Mouse (Mus musculus): Measurements from ENCODE around the gene Olfml2b. TPM values are rescaled to one million over a fixed set of nuclear protein-coding genes. Genes with fewer than 3 reads are reported as not detected.

The Olfml2b gene
- polyA plus RNA-seq, 1 experiment from 2014 or later = 21.9 TPM

GRCm38 (mm10) chr1:170679624-170680023 lies 35.3 kb downstream of the Olfml2b start:
- no peak overlapping the region for H3K27ac ChIP-seq (ENCODE audit: low read length)
- H3K36me3 ChIP-seq (ENCODE audit: control insufficient read depth, insufficient read depth, low read length) = no peaks in the 10 kb centered on the region; the same call in 1 of the 2 replicates
- no peaks in the 10 kb centered on the region for H3K27me3 ChIP-seq (ENCODE audit: control insufficient read depth, insufficient read depth, low read depth, low read length)
- 64% methylated on average over 2 of the region's 2 CpGs for WGBS
- no peak overlapping the region for H3K4me2 ChIP-seq (ENCODE audit: low read depth, low read length)
- no peak overlapping the region for H3K4me3 ChIP-seq (ENCODE audit: low read length)
- no peaks in the 10 kb centered on the region for H3K4me1 ChIP-seq (replicated peaks; ENCODE audit: control insufficient read depth, insufficient read depth, low read length)
- no peak overlapping the region for H3K9ac ChIP-seq (ENCODE audit: low read length)
- H3K9me3 ChIP-seq (ENCODE audit: control insufficient read depth, low read length) = no peaks in the 10 kb centered on the region
- ATAC-seq (ENCODE audit: low read depth) = no peak

- no peaks in the 10 kb centered on the region for H3K27me3 ChIP-seq (ENCODE audit: control insufficient read depth, insufficient read depth, low read depth, low read length)
- ATAC-seq (ENCODE audit: low read depth) = no peak
- no peak overlapping the region for H3K9ac ChIP-seq (ENCODE audit: low read length)
- H3K4me1 ChIP-seq (replicated peaks; ENCODE audit: control insufficient read depth, insufficient read depth, low read length) = no peaks in the 10 kb centered on the region
- no peak overlapping the region for H3K27ac ChIP-seq (ENCODE audit: low read length)
- no peaks in the 10 kb centered on the region for H3K9me3 ChIP-seq (ENCODE audit: control insufficient read depth, low read length)
- H3K36me3 ChIP-seq (ENCODE audit: control insufficient read depth, insufficient read depth, low read length) = no peaks in the 10 kb centered on the region; the same call in 1 of the 2 replicates
- no peak overlapping the region for H3K4me2 ChIP-seq (ENCODE audit: low read depth, low read length)
- H3K4me3 ChIP-seq (ENCODE audit: low read length) = no peak overlapping the region
- 70% methylated on average over 6 of the region's 6 CpGs for WGBS
Measured at GRCm38 (mm10) chr1:170683863-170684262, 39.5 kb downstream of the Olfml2b start.

- no peak for ATAC-seq (ENCODE audit: low read depth)
- WGBS = 93% methylated on average over 8 of the region's 8 CpGs
Measured at GRCm38 (mm10) chr1:170689773-170690172, 45.4 kb downstream of the Olfml2b start.

GRCm38 (mm10) chr1:170691301-170691700 lies 47.0 kb downstream of the Olfml2b start:
- no peaks in the 10 kb centered on the region for H3K9me3 ChIP-seq (ENCODE audit: control insufficient read depth, low read length)
- WGBS = 50% methylated on average over 5 of the region's 5 CpGs
- peaks cover 4% of the 10 kb centered on the region; the same call in 1 of the 2 replicates for H3K4me1 ChIP-seq (replicated peaks; ENCODE audit: control insufficient read depth, insufficient read depth, low read length)
- no peaks in the 10 kb centered on the region for H3K27me3 ChIP-seq (ENCODE audit: control insufficient read depth, insufficient read depth, low read depth, low read length)
- H3K36me3 ChIP-seq (ENCODE audit: control insufficient read depth, insufficient read depth, low read length) = no peaks in the 10 kb centered on the region
- H3K9ac ChIP-seq (ENCODE audit: low read length) = no peak overlapping the region
- ATAC-seq (ENCODE audit: low read depth) = no peak; the same call in 1 of the 2 replicates
- H3K27ac ChIP-seq (ENCODE audit: low read length) = no peak overlapping the region
- no peak overlapping the region for H3K4me2 ChIP-seq (ENCODE audit: low read depth, low read length)
- no peak overlapping the region for H3K4me3 ChIP-seq (ENCODE audit: low read length)

More at GRCm38 (mm10) chr1:170689773-170690172, 45.4 kb downstream of the Olfml2b start:
- Histone ChIP-seq H3K27ac (ENCODE audit: low read length) (no peak overlapping the region), H3K9me3 (ENCODE audit: control insufficient read depth, low read length) (no peaks in the 10 kb centered on the region), H3K4me2 (ENCODE audit: low read depth, low read length) (no peak overlapping the region), H3K36me3 (ENCODE audit: control insufficient read depth, insufficient read depth, low read length) (no peaks in the 10 kb centered on the region), H3K27me3 (ENCODE audit: control insufficient read depth, insufficient read depth, low read depth, low read length) (no peaks in the 10 kb centered on the region), H3K9ac (ENCODE audit: low read length) (no peak overlapping the region), H3K4me1 (replicated peaks; ENCODE audit: control insufficient read depth, insufficient read depth, low read length) (no peaks in the 10 kb centered on the region; the same call in 1 of the 2 replicates), H3K4me3 (ENCODE audit: low read length) (no peak overlapping the region)

- no peak overlapping the region for H3K9ac ChIP-seq (ENCODE audit: low read length)
- H3K27me3 ChIP-seq (ENCODE audit: control insufficient read depth, insufficient read depth, low read depth, low read length) = no peaks in the 10 kb centered on the region
- H3K4me1 ChIP-seq (replicated peaks; ENCODE audit: control insufficient read depth, insufficient read depth, low read length) = peaks cover 9% of the 10 kb centered on the region
- H3K27ac ChIP-seq (ENCODE audit: low read length) = no peak overlapping the region
- 40% methylated on average over 5 of the region's 5 CpGs for WGBS
- peak; percentile 58; the same call in 1 of the 2 replicates for ATAC-seq (ENCODE audit: low read depth)
- no peak overlapping the region for H3K4me2 ChIP-seq (ENCODE audit: low read depth, low read length)
- H3K4me3 ChIP-seq (ENCODE audit: low read length) = no peak overlapping the region
- no peaks in the 10 kb centered on the region for H3K9me3 ChIP-seq (ENCODE audit: control insufficient read depth, low read length)
- no peaks in the 10 kb centered on the region for H3K36me3 ChIP-seq (ENCODE audit: control insufficient read depth, insufficient read depth, low read length)
Measured at GRCm38 (mm10) chr1:170694821-170695291, 50.5 kb downstream of the Olfml2b start.

GRCm38 (mm10) chr1:170695326-170695725 lies 51.0 kb downstream of the Olfml2b start:
- Histone ChIP-seq H3K4me1 (replicated peaks; ENCODE audit: control insufficient read depth, insufficient read depth, low read length) (peaks cover 11% of the 10 kb centered on the region), H3K4me2 (ENCODE audit: low read depth, low read length) (no peak overlapping the region), H3K9me3 (ENCODE audit: control insufficient read depth, low read length) (no peaks in the 10 kb centered on the region), H3K27ac (ENCODE audit: low read length) (no peak overlapping the region), H3K27me3 (ENCODE audit: control insufficient read depth, insufficient read depth, low read depth, low read length) (no peaks in the 10 kb centered on the region), H3K4me3 (ENCODE audit: low read length) (no peak overlapping the region), H3K36me3 (ENCODE audit: control insufficient read depth, insufficient read depth, low read length) (no peaks in the 10 kb centered on the region), H3K9ac (ENCODE audit: low read length) (no peak overlapping the region)
- WGBS = 77% methylated on average over 6 of the region's 6 CpGs
- ATAC-seq (ENCODE audit: low read depth) = no peak

- H3K9ac ChIP-seq (ENCODE audit: low read length) = no peak overlapping the region
- ATAC-seq (ENCODE audit: low read depth) = no peak
- H3K4me1 ChIP-seq (replicated peaks; ENCODE audit: control insufficient read depth, insufficient read depth, low read length) = peaks cover 11% of the 10 kb centered on the region
- no peak overlapping the region for H3K4me3 ChIP-seq (ENCODE audit: low read length)
- no peaks in the 10 kb centered on the region for H3K36me3 ChIP-seq (ENCODE audit: control insufficient read depth, insufficient read depth, low read length)
- no peaks in the 10 kb centered on the region for H3K9me3 ChIP-seq (ENCODE audit: control insufficient read depth, low read length)
- 94% methylated on average over 8 of the region's 8 CpGs for WGBS
- no peaks in the 10 kb centered on the region for H3K27me3 ChIP-seq (ENCODE audit: control insufficient read depth, insufficient read depth, low read depth, low read length)
- no peak overlapping the region for H3K4me2 ChIP-seq (ENCODE audit: low read depth, low read length)
- no peak overlapping the region for H3K27ac ChIP-seq (ENCODE audit: low read length)
Measured at GRCm38 (mm10) chr1:170696996-170697395, 52.7 kb downstream of the Olfml2b start.

GRCm38 (mm10) chr1:170697771-170698356 lies 53.5 kb downstream of the Olfml2b start:
- Histone ChIP-seq H3K27me3 (ENCODE audit: control insufficient read depth, insufficient read depth, low read depth, low read length) (no peaks in the 10 kb centered on the region), H3K9ac (ENCODE audit: low read length) (no peak overlapping the region), H3K9me3 (ENCODE audit: control insufficient read depth, low read length) (no peaks in the 10 kb centered on the region), H3K4me1 (replicated peaks; ENCODE audit: control insufficient read depth, insufficient read depth, low read length) (peaks cover 11% of the 10 kb centered on the region), H3K4me2 (ENCODE audit: low read depth, low read length) (no peak overlapping the region), H3K27ac (ENCODE audit: low read length) (no peak overlapping the region), H3K4me3 (ENCODE audit: low read length) (no peak overlapping the region), H3K36me3 (ENCODE audit: control insufficient read depth, insufficient read depth, low read length) (no peaks in the 10 kb centered on the region)
- no peak for ATAC-seq (ENCODE audit: low read depth)
- 69% methylated on average over 7 of the region's 7 CpGs for WGBS

- H3K4me2 ChIP-seq (ENCODE audit: low read depth, low read length) = no peak overlapping the region
- H3K27me3 ChIP-seq (ENCODE audit: control insufficient read depth, insufficient read depth, low read depth, low read length) = no peaks in the 10 kb centered on the region
- 49% methylated on average over 3 of the region's 3 CpGs for whole genome bisulfite sequencing
- H3K9ac ChIP-seq (ENCODE audit: low read length) = no peak overlapping the region
- peaks cover 11% of the 10 kb centered on the region for H3K4me1 ChIP-seq (replicated peaks; ENCODE audit: control insufficient read depth, insufficient read depth, low read length)
- no peaks in the 10 kb centered on the region for H3K9me3 ChIP-seq (ENCODE audit: control insufficient read depth, low read length)
- no peaks in the 10 kb centered on the region for H3K36me3 ChIP-seq (ENCODE audit: control insufficient read depth, insufficient read depth, low read length)
- ATAC-seq (ENCODE audit: low read depth) = 0 out of 2 replicates have a peak, but pooled peaks have one; percentile 13
- no peak overlapping the region for H3K4me3 ChIP-seq (ENCODE audit: low read length)
- 0 out of 2 replicates have a peak overlapping the region, but pooled peaks have one; percentile 14 for H3K27ac ChIP-seq (ENCODE audit: low read length)
Measured at GRCm38 (mm10) chr1:170698771-170699170, 54.4 kb downstream of the Olfml2b start.
